Mouse (Mus musculus) lung, postnatal 36 days (tissue): ENCODE results near the gene Lyrm4.

ENCODE experiments used
- DNase-seq: peaks from one replicate; pipeline ENCODE4 v3.0.0; 2022; ENCODE audit warnings: mixed read lengths

Gene Lyrm4

GRCm38 (mm10) chr13:36096684-36097383 is 20.5 kb downstream of the Lyrm4 start:
- DNase-seq: no peak

- DNase-seq: peak; percentile 52
Measured at GRCm38 (mm10) chr13:36088168-36088567, 29.2 kb downstream of the Lyrm4 start.

- DNase-seq: no peak
Measured at GRCm38 (mm10) chr13:36087427-36087826, 29.9 kb downstream of the Lyrm4 start.

- peak; percentile 65 for DNase-seq
Measured at GRCm38 (mm10) chr13:36086608-36087391, 30.5 kb downstream of the Lyrm4 start.

GRCm38 (mm10) chr13:36085971-36086370 is 31.4 kb downstream of the Lyrm4 start:
- DNase-seq: no peak

- no peak for DNase-seq
Measured at GRCm38 (mm10) chr13:36084701-36085100, 32.6 kb downstream of the Lyrm4 start.

GRCm38 (mm10) chr13:36081591-36081990 is 35.7 kb downstream of the Lyrm4 start:
- DNase-seq: peak; percentile 25

GRCm38 (mm10) chr13:36074484-36074883 is 42.8 kb downstream of the Lyrm4 start:
- DNase-seq: peak; percentile 42

- DNase-seq: no peak
Measured at GRCm38 (mm10) chr13:36066676-36067075, 50.6 kb downstream of the Lyrm4 start.

GRCm38 (mm10) chr13:36057489-36057888 is 59.8 kb downstream of the Lyrm4 start:
- DNase-seq: no peak

GRCm38 (mm10) chr13:36056925-36057324 is 60.4 kb downstream of the Lyrm4 start:
- DNase-seq: no peak

GRCm38 (mm10) chr13:36056509-36056908 is 60.8 kb downstream of the Lyrm4 start:
- DNase-seq: no peak

- DNase-seq: no peak
Measured at GRCm38 (mm10) chr13:36035528-36035927, 81.8 kb downstream of the Lyrm4 start.

GRCm38 (mm10) chr13:36031959-36032358 is 85.4 kb downstream of the Lyrm4 start:
- DNase-seq: no peak

- DNase-seq: peak; percentile 92
Measured at GRCm38 (mm10) chr13:36019309-36020274, 97.7 kb downstream of the Lyrm4 start.

- DNase-seq: no peak
Measured at GRCm38 (mm10) chr13:36018017-36018416, 99.3 kb downstream of the Lyrm4 start.

- no peak for DNase-seq
Measured at GRCm38 (mm10) chr13:36015636-36016035, 101.7 kb downstream of the Lyrm4 start.

- no peak for DNase-seq
Measured at GRCm38 (mm10) chr13:36009981-36010380, 107.3 kb downstream of the Lyrm4 start.

- DNase-seq: no peak
Measured at GRCm38 (mm10) chr13:36000798-36001197, 116.5 kb downstream of the Lyrm4 start.

GRCm38 (mm10) chr13:35997606-35998005 is 119.7 kb downstream of the Lyrm4 start:
- DNase-seq: no peak

GRCm38 (mm10) chr13:35995696-35996426 is 121.5 kb downstream of the Lyrm4 start:
- DNase-seq: no peak

GRCm38 (mm10) chr13:35995231-35995630 is 122.1 kb downstream of the Lyrm4 start:
- DNase-seq: no peak
